Mouse (Mus musculus) naive thymus-derived CD4-positive, alpha-beta T cell, adult 5 months (primary cell): Measurements from ENCODE around the gene Chmp6. TPM values are rescaled to one million over a fixed set of nuclear protein-coding genes. Genes with fewer than 3 reads are reported as not detected.

ENCODE experiments used
- polyA plus RNA-seq: library from polyadenylated mRNA; unstranded; fragments of 100-300 nt; shearing (Covaris generic); gene quantifications from one replicate; pipeline ENCODE4 v1.2.1, GENCODE M21; 2017

The Chmp6 gene
- polyA plus RNA-seq = 25.6 TPM

DNA sequence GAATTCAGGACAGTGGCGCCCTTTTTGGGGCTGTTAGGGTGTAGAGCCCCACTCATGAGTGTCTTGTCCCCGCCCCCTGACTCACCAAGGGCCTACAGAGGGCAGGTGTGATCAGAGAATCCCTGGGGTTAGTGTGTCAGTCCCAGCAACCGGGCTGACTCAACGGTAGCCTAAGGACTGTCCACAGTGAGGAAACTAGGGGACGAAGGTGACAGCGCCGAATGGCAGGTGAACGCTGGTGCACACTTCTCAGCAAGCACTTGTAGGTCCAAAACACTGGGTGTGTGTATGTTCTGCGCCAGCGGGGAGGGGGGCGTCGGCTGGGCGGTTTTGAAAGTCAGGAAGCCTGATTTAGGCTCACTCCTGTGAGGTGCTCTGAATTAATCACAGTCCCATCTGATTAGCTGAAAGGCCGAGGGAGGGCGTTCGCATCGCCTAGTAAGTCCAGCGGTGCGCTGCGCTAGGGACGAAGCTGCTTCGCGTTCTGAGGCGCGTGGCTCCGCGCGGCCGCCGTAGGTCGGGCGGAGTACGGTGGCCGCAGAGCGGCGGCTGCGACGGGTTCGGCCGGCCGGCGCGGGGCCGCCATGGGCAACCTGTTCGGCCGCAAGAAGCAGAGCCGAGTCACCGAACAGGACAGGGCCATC, at the start of gene Chmp6:
Gene Chmp6, plus strand, starts transcription at position 151 of the 644 bp plus-strand sequence.

DNA sequence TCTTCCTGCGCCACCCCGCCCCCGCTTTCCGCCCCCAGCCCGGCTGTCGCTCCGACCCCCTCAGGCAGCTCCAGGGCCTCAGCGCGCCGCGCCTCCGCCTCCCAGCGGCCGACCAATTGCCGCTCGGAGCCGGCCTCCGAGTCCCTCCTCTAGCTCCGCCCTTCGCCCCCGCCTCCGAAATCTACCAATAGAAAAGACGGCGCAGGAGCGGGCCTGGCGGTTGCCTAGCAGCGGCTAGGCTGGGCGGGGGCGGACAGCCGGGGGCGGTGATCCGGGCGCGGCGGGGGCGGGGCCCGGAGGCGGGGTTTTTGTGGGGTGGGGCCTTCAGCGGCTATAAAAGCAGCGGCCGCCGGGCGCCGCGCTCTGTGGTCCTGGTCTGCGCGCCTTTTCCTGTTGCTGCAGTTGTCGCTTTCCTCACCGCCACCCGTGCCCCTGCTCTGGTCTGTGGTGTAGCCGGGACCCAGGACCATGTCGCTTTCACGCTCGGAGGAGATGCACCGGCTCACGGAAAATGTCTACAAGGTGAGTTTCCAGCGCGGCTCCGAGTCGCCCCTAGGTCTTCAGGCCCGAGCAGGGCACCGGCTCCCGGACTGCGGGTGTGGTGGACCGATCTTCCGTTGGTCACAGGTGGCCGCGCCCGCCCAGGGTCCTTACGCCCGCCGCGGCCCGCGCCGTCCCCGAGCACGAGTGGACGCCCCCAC, 29.6 kb downstream of the Chmp6 start, which contains the start of gene Baiap2:
Gene Baiap2, plus strand, starts transcription at position 37 of the 701 bp plus-strand sequence.

Other genes with a start within 250 kb of the Chmp6 start
- gene Baiap2, start 29.3 kb downstream of the Chmp6 start, polyA plus RNA-seq = 21.9 TPM
- not detected for gene Aatk, start 133.7 kb downstream of the Chmp6 start, polyA plus RNA-seq
- 6.9 TPM for gene Cep131, start 173.4 kb downstream of the Chmp6 start, polyA plus RNA-seq
- gene Tepsin, start 185.3 kb downstream of the Chmp6 start, polyA plus RNA-seq = 18.8 TPM
- 44.1 TPM for gene Ndufaf8, start 185.5 kb downstream of the Chmp6 start, polyA plus RNA-seq
- 99.6 TPM for gene Slc38a10, start 237.9 kb downstream of the Chmp6 start, polyA plus RNA-seq